Mouse (Mus musculus) midbrain, embryonic 11.5 days (tissue): Measurements from ENCODE around the gene Efcab2. TPM values are rescaled to one million over a fixed set of nuclear protein-coding genes. Genes with fewer than 3 reads are reported as not detected.

Experiments used
- ATAC-seq: fragments of 200-750 bp; cut with Nextera tagmentation; 2 replicates; pipeline ENCODE4 v1.8.0; 2017; ENCODE audit warnings: moderate TSS enrichment, moderate library complexity; ENCODE audit not compliant: low FRiP score
- DNase-seq: peaks from one replicate; pipeline ENCODE4 v3.0.0; 2015; ENCODE audit warnings: low spot score; ENCODE audit errors: missing footprints
- H3K27ac ChIP-seq: fragments of 300-500 bp; sonication (generic); 2 replicates; pipeline ENCODE4 v1.5.1; 2014; ENCODE audit warnings: low read depth, low read length
- H3K27me3 ChIP-seq: fragments of 300-500 bp; sonication (generic); 2 replicates; pipeline ENCODE4 v1.6.1; 2014; ENCODE audit warnings: mild to moderate bottlenecking, low read length, moderate library complexity, mixed read lengths; ENCODE audit not compliant: control insufficient read depth, insufficient read depth
- H3K36me3 ChIP-seq: fragments of 300-500 bp; sonication (generic); 2 replicates; pipeline ENCODE4 v1.6.1; 2014; ENCODE audit warnings: mild to moderate bottlenecking, low read length, moderate library complexity, mixed read lengths; ENCODE audit not compliant: control insufficient read depth, insufficient read depth
- H3K4me1 ChIP-seq: fragments of 300-500 bp; sonication (generic); 2 replicates; pipeline ENCODE4 v1.6.1; 2014; ENCODE audit warnings: low read length; ENCODE audit not compliant: control insufficient read depth, insufficient read depth
- H3K4me2 ChIP-seq: fragments of 300-500 bp; sonication (generic); 2 replicates; pipeline ENCODE4 v1.6.1; 2014; ENCODE audit warnings: mild to moderate bottlenecking, moderate library complexity
- H3K4me3 ChIP-seq: fragments of 300-500 bp; sonication (generic); 2 replicates; pipeline ENCODE4 v1.5.1; 2014; ENCODE audit warnings: low read depth, low read length
- H3K9ac ChIP-seq: fragments of 300-500 bp; sonication (generic); 2 replicates; pipeline ENCODE4 v1.6.1; 2014; ENCODE audit warnings: low read length
- H3K9me3 ChIP-seq: fragments of 300-500 bp; sonication (generic); 2 replicates; pipeline ENCODE4 v1.6.1; 2016; ENCODE audit warnings: low read length; ENCODE audit not compliant: control insufficient read depth
- WGBS: fragments of 180-500 bp; shearing (Covaris S2); extraction: QIAGEN DNeasy Blood & Tissue Kit; methylation state at CpG from one replicate; pipeline ENCODE4 v1.1.7; 2014; 5-methylcytosine and 5-hydroxymethylcytosine counted together
- polyA plus RNA-seq: library from polyadenylated mRNA; unstranded; fragments of >200 nt; fragmentation: Nextera tagmentation; extraction: Ambion mirVana; gene quantifications from 2 replicates; pipeline ENCODE4 v1.2.1, GENCODE M21; 2014

Gene Efcab2
- polyA plus RNA-seq, 1 experiment from 2014 or later, result 9.9 TPM

DNA sequence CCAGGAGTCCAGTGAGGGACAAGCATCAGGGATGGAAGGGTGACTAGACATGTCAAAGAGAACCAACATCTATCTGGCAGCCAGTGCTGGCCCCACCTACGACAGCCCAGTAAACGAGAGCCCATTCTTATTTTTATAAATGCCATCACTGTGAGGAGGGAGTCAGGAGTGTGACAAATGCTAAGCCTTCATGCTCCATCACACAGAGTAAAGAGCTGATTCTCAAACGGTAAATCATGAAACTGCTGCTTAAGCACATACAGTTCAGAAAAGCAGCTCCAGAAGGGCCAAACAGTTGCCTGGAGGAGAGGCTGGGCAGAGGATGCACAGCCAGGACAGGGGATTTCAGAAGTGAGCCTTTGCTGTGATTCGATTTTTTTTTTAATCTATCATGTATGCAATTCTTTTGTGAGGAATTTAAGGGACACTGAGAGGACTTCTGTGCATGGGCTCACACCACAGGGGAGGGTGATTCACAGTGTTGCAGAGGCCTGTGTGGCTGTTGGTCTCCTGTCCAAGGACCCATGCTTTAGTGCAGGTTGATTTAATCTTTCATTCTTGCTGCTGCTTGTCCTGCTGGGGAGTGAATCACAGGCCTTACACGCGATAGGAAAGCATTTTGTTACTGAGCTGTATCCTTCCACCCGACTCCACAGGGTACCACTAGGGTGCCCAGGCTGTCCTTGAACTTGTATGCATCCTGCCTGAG, 106.6 kb downstream of the Efcab2 start:
- no peak overlapping the region for H3K27ac ChIP-seq
- DNase-seq, result no peak
- no peak overlapping the region for H3K4me2 ChIP-seq
- no peak overlapping the region for H3K9ac ChIP-seq
- H3K36me3 ChIP-seq, result no peaks in the 10 kb centered on the region
- no peaks in the 10 kb centered on the region for H3K9me3 ChIP-seq
- 38% methylated on average over 7 of the region's 7 CpGs for WGBS
- H3K4me1 ChIP-seq, result peaks cover 4% of the 10 kb centered on the region; the same call in 1 of the 2 replicates
- H3K4me3 ChIP-seq, result no peak overlapping the region
- ATAC-seq, result no peak
- no peaks in the 10 kb centered on the region for H3K27me3 ChIP-seq

GRCm38 (mm10) chr1:178513954-178514353, 108.1 kb downstream of the Efcab2 start:
- H3K9ac ChIP-seq, result no peak overlapping the region
- WGBS, result 74% methylated on average over 6 of the region's 8 CpGs
- DNase-seq (no peak), ATAC-seq (no peak)
- H3K4me3 ChIP-seq, result no peak overlapping the region
- peaks cover 4% of the 10 kb centered on the region; the same call in 1 of the 2 replicates for H3K4me1 ChIP-seq
- H3K27ac ChIP-seq, result no peak overlapping the region
- no peaks in the 10 kb centered on the region for H3K36me3 ChIP-seq
- H3K9me3 ChIP-seq, result no peaks in the 10 kb centered on the region
- no peak overlapping the region for H3K4me2 ChIP-seq
- H3K27me3 ChIP-seq, result no peaks in the 10 kb centered on the region

GRCm38 (mm10) chr1:178515839-178516238, 110.0 kb downstream of the Efcab2 start:
- ATAC-seq, result no peak
- no peak overlapping the region for H3K4me2 ChIP-seq
- no peak for DNase-seq

GRCm38 (mm10) chr1:178522389-178522788, 116.5 kb downstream of the Efcab2 start:
- H3K4me3 ChIP-seq, result no peak overlapping the region

More at GRCm38 (mm10) chr1:178515839-178516238, 110.0 kb downstream of the Efcab2 start:
- Histone ChIP-seq H3K27ac (no peak overlapping the region), H3K9ac (no peak overlapping the region), H3K4me3 (no peak overlapping the region), H3K36me3 (no peaks in the 10 kb centered on the region), H3K27me3 (no peaks in the 10 kb centered on the region), H3K4me1 (peaks cover 4% of the 10 kb centered on the region; the same call in 1 of the 2 replicates), H3K9me3 (no peaks in the 10 kb centered on the region)
- 91% methylated on average over 2 of the region's 2 CpGs for WGBS

GRCm38 (mm10) chr1:178523152-178523551, 117.3 kb downstream of the Efcab2 start:
- no peak for ATAC-seq
- 49% methylated on average over 5 of the region's 5 CpGs for WGBS
- DNase-seq, result no peak

More at GRCm38 (mm10) chr1:178522389-178522788, 116.5 kb downstream of the Efcab2 start:
- no peak overlapping the region for H3K4me2 ChIP-seq
- H3K9ac ChIP-seq, result no peak overlapping the region
- no peaks in the 10 kb centered on the region for H3K9me3 ChIP-seq
- H3K27ac ChIP-seq, result no peak overlapping the region
- WGBS, result 87% methylated on average over 5 of the region's 5 CpGs
- H3K4me1 ChIP-seq, result no peaks in the 10 kb centered on the region
- peaks cover 2% of the 10 kb centered on the region for H3K27me3 ChIP-seq
- ATAC-seq, result no peak
- H3K36me3 ChIP-seq, result no peaks in the 10 kb centered on the region
- DNase-seq, result no peak

GRCm38 (mm10) chr1:178527185-178527546, 121.3 kb downstream of the Efcab2 start:
- Histone ChIP-seq H3K36me3 (no peaks in the 10 kb centered on the region), H3K9ac (0 out of 2 replicates have a peak overlapping the region, but pooled peaks have one; percentile 18)
- peak; percentile 25 for ATAC-seq

More at GRCm38 (mm10) chr1:178523152-178523551, 117.3 kb downstream of the Efcab2 start:
- Histone ChIP-seq H3K9ac (no peak overlapping the region), H3K27ac (no peak overlapping the region), H3K36me3 (no peaks in the 10 kb centered on the region), H3K27me3 (peaks cover 9% of the 10 kb centered on the region), H3K4me1 (peaks cover 2% of the 10 kb centered on the region; the same call in 1 of the 2 replicates), H3K4me2 (no peak overlapping the region), H3K4me3 (no peak overlapping the region), H3K9me3 (no peaks in the 10 kb centered on the region)

DNA sequence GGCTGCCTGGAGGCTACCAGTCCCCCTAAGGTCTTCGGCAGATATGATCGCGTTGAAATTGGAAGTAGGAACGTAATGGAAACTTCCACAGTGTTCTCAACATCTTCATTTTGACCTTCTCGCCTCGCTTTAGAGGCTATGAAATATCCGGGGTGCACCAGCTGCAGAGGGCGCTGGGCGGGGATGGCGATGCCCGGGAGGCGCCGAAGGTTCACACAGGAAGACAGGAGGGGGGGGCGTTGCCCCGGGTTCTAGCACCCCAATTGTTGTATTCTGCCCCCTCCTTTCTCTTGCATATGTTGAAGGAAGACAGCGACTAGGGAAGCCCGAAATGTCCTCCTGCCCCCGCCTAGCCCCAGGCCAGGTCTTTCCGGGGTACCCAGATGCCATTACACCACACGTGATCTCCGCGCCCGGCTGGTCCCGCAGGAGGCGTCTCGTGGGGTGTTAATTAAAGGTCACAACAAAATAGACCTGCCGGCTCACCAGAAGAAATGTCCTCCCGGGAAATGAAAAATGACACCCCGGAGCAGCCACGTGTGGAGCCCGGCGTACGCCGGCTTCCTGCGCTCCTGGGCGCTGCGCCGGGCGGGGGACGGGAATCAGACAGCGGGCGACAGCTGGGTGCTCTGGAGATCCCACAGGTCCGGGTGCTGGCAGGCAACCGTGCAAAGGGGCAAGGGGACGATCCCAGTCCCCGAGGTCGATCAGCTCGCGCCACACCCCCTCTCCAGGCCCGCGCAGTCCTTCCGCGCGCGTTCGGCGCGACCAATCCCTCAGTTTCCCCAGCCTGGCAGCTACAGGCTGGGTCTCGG, 121.9 kb downstream of the Efcab2 start:
- Histone ChIP-seq H3K36me3 (no peaks in the 10 kb centered on the region), H3K9me3 (no peaks in the 10 kb centered on the region), H3K4me2 (peak overlapping the region; percentile 99), H3K9ac (peak overlapping the region; percentile 61), H3K27ac (no peak overlapping the region), H3K27me3 (peaks cover 38% of the 10 kb centered on the region), H3K4me3 (peak overlapping the region; percentile 62), H3K4me1 (peaks cover 20% of the 10 kb centered on the region)
- ATAC-seq, result peak; percentile 19
- peak; percentile 96 for DNase-seq
- under 1% methylated on average over 56 of the region's 59 CpGs for WGBS

More at GRCm38 (mm10) chr1:178527185-178527546, 121.3 kb downstream of the Efcab2 start:
- Histone ChIP-seq H3K4me1 (peaks cover 20% of the 10 kb centered on the region), H3K4me3 (peak overlapping the region; percentile 62), H3K27ac (no peak overlapping the region), H3K9me3 (no peaks in the 10 kb centered on the region), H3K4me2 (peak overlapping the region; percentile 99), H3K27me3 (peaks cover 34% of the 10 kb centered on the region)
- 0% methylated on average over 21 of the region's 21 CpGs for WGBS
- DNase-seq, result peak; percentile 99

DNA sequence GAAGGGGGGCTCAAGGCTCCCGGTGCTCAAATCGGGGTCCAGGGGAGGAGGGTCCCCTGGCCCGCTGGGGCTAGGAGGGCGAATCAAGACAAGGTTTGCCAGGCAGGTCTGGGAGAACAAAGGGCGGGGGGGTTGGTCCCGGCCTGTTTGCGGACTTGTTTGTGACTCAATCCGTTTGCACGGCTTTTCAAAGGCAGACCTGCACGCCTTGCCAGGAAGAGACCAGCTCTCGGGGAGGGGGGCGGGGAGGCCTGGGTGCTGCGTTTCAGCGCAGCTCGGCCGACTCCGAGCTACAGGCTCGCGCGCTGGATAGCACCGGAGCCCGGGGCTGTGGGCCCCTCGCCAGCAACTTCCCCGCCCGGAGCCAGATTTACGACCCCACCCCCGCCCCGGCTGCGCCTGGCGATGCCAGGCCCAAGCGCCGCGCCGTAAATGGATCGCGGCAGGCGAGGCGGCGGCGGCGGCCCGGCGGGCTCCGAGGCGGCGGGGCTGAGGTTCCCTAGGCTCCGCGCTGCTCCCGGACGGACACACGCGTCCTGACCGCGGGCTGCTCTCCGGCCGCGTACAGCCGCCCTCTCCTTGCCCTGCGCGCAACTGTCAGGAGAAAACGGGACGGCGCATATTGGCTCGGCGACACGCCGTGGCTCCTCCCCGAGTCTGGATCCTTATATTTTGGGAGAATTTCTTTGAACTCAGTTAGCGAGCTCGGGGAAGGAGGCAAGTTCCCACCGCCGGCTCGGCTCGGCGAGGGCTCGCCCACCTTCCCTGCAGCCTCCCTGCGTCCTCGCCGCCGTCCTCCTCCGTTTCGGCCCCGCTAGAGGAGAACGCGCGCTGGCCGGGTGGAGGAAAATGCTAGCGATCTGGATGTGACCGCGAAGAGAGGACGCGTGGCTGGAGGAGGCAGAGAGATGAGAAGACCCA, 122.8 kb downstream of the Efcab2 start, which contains the start of gene Kif26b:
Gene Kif26b (plus strand): TSS at position 695 of the 921 bp plus-strand sequence.
- peak; percentile 95 for DNase-seq

More for the DNA sequence above, 122.8 kb downstream of the Efcab2 start, which contains the start of gene Kif26b:
- Histone ChIP-seq H3K36me3 (no peaks in the 10 kb centered on the region), H3K27me3 (peaks cover 38% of the 10 kb centered on the region), H3K9me3 (no peaks in the 10 kb centered on the region), H3K4me1 (peaks cover 20% of the 10 kb centered on the region), H3K4me2 (peak within 1 kb of the TSS; percentile 99), H3K4me3 (peak within 1 kb of the TSS; percentile 62), H3K27ac (peak within 1 kb of the TSS; percentile 25; the same call in 1 of the 2 replicates), H3K9ac (peak within 1 kb of the TSS; percentile 64)
- peak; percentile 59 for ATAC-seq
- WGBS, result under 1% methylated on average over 83 of the region's 92 CpGs
